Mouse (Mus musculus) adrenal gland, adult 2 months (tissue): ENCODE data around the gene 1700029P11Rik. TPM values are rescaled to one million over a fixed set of nuclear protein-coding genes. Genes with fewer than 3 reads are reported as not detected.

Source experiments
- DNase-seq: peaks from one replicate; pipeline ENCODE4 v3.0.0; 2021
- polyA plus RNA-seq: library from polyadenylated mRNA; depleted of rRNA; stranded (reverse); fragments of >200 nt; gene quantifications from 2 replicates; pipeline ENCODE4 v1.2.3, GENCODE M21; 2012; rRNA removed
- total RNA-seq, 2 experiments: library from RNA; stranded (reverse); gene quantifications; 2 replicates each; pipeline ENCODE4 v1.2.3; 2021

1700029P11Rik gene
- total and polyA plus RNA-seq, 3 experiments, result not detected

DNA sequence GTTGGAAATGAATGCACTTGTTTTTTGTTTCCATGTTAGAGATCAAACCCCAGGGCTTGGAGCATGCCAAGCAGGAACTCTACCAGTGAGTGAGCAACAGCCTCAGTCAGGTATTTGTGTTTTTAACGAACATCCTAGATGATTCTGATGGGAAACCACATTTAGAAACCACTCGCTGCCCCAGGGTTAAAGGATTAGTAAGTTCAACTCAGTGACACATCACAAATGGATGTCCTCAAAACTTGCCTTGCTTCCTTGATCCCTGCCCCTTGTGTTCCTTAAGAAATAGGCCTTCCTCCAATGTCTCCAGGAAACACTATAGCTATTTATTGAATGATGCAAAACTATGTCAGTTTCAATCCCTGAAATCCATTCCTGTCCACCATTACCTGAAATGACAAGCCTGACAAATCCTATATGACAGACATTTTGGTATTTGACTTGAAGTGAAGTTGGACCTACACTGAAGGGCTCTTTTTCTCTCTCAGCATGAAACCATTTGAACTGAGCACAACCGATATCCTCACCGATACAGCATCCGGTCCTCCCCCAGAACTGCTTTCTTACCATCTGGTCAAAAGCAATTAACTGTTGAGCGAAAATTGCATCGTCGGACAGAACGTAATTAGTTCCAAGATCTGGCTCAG is 34.5 kb downstream of the 1700029P11Rik start:
- DNase-seq, result no peak

DNA sequence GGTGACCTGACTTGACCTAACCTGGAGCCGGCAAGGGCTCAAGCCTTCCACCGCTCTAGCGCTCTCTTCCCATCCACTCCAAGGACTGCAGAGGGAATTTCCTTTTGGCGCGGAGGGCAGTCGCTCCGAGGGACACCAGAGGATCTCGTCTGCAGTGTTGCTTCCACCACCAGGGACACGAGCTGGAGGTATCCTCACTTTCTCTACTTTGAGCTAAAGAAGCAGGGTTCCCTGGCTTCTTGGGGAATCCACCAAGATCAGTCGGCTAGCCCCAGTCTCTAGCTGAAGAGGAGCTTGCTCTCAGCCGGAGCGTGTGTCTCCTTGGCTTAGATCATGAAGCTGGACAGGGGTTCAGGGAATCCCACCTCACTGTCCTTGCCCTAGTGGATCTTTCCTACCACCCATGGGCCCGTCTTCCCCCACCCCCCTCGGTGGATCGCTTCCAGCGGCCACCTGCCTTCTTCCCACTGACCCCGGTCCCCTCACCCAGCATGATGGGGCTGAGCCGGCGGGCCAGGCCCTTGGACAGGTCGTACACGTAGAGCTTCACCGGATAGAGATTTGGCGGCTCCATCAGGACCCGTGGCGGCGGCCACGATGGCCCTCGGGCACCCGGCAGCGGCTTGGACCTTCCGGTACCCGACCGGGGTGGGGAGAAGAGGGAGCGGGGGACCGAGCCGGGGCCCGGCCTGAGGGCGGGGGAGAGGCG is 35.2 kb downstream of the 1700029P11Rik start:
- peak; percentile 66 for DNase-seq

DNA sequence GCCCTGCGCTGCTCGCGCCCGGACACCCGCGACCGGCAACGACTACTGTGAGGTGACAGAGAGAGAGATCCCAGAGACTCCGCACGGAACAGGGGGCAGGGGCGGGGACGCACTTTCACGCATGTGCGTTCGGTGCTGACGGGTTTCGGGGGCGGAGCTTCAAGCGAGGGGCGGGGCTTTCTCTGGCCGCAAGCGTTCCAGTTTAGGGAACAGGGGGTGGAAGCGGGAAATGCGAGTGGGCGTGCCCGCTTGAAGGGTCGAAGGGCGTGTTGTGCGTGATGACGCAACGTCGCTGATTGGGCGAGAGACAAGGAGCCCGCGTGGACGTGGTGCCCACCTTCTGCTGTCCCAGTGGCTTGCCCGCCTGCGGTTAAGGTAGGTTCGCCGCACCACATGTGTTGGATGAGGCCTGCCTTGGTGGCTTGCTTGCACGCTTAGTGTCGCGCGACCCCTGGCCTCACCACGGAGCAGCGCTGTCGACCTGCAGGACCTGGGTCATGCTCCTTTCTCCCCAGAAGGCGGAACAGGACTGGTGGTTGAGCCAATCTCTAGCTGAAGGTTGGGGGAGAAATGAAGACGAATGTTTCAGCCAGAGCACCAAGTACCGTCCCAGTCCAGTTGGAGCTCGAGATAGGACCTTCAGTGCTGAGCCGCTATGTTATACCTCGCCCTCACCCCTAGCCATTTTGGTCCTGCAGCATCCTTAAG is 35.9 kb downstream of the 1700029P11Rik start:
- DNase-seq, result peak; percentile 100

- no peak for DNase-seq
Observed at GRCm38 (mm10) chr15:82016830-82017229, 36.5 kb downstream of the 1700029P11Rik start.

DNA sequence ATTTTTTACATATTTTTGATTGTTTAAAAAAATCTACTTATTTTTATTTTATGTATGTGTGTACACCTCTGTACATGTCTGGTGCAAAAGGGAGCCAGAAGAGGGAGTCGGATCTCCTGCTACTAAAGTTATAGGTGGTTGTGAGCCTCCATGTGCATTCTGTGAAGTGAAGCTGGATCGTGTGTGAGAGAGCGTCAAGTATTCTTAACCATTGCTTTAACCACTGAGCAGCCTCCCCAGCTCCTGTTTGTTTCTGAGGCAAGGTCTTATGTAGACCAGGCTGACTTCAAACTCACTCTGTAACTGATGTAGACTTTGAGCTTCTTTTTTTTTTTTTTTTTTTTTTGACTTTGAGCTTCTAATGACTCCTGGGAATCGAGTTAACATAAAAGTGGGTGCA is 37.1 kb downstream of the 1700029P11Rik start:
- no peak for DNase-seq

DNA sequence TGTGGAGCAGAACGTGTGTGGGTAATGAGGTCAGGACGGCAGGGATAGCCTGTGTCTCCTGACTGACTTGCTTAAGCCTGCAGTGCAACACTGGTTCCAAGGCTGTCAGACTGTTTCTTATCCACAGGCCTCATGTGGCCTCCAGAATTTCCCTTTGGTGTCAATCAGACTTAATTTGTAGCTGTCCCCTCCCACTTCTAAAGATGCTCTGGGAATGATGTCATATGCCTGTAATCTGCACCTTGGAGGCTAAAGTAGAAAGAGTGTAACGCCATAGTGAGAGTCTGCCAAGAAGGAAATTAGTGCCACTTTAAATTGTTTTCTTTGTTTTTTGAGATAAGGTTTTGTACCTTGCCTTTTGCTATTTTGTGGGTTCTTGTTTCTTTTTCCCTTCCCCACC is 38.9 kb downstream of the 1700029P11Rik start:
- DNase-seq, result peak; percentile 44

- DNase-seq, result peak; percentile 84
Observed at GRCm38 (mm10) chr15:82022535-82023088, 42.3 kb downstream of the 1700029P11Rik start.

GRCm38 (mm10) chr15:82023965-82024635 is 43.8 kb downstream of the 1700029P11Rik start:
- DNase-seq, result no peak

GRCm38 (mm10) chr15:82027276-82027675 is 46.9 kb downstream of the 1700029P11Rik start:
- DNase-seq, result no peak

- DNase-seq, result no peak
Observed at GRCm38 (mm10) chr15:82027726-82028125, 47.4 kb downstream of the 1700029P11Rik start.

Other genes with a start within 250 kb of the 1700029P11Rik start
- 10 to 100 TPM; 62.9 to 87.9 TPM for gene Zc3h7b, start 235.5 kb upstream of the 1700029P11Rik start, total RNA-seq
- 54.0 and 60.6 TPM in 2 replicates for gene Zc3h7b, start 235.5 kb upstream of the 1700029P11Rik start, polyA plus RNA-seq
- 10 to 100 TPM; 57.1 to 73.0 TPM for gene Rangap1, start 235.0 kb upstream of the 1700029P11Rik start, total RNA-seq
- gene Rangap1, start 235.0 kb upstream of the 1700029P11Rik start, polyA plus RNA-seq, result 20.8 and 24.9 TPM in 2 replicates
- gene Tef, start 178.1 kb upstream of the 1700029P11Rik start, total RNA-seq, result 100 to 1,000 TPM in 1 of 2 experiments, 10 to 100 TPM in 1; 35.0 to 100 TPM
- gene Tef, start 178.1 kb upstream of the 1700029P11Rik start, polyA plus RNA-seq, result 35.0 and 69.3 TPM in 2 replicates
- 100 to 1,000 TPM in 1 of 2 experiments, 10 to 100 TPM in 1; 96.0 to 102 TPM for gene Tob2, start 121.7 kb upstream of the 1700029P11Rik start, total RNA-seq
- 69.9 and 76.1 TPM in 2 replicates for gene Tob2, start 121.7 kb upstream of the 1700029P11Rik start, polyA plus RNA-seq
- gene Phf5a, start 108.6 kb upstream of the 1700029P11Rik start, total RNA-seq, result 10 to 100 TPM; 59.6 to 59.8 TPM
- 27.7 and 37.1 TPM in 2 replicates for gene Phf5a, start 108.6 kb upstream of the 1700029P11Rik start, polyA plus RNA-seq
- 1,000 to 10,000 TPM; 1,000 to 1,044 TPM for gene Aco2, start 108.2 kb upstream of the 1700029P11Rik start, total RNA-seq
- gene Aco2, start 108.2 kb upstream of the 1700029P11Rik start, polyA plus RNA-seq, result 391 and 396 TPM in 2 replicates
- 10 to 100 TPM; 15.6 to 34.4 TPM for gene Polr3h, start 54.3 kb upstream of the 1700029P11Rik start, total RNA-seq
- 16.7 and 17.5 TPM in 2 replicates for gene Polr3h, start 54.3 kb upstream of the 1700029P11Rik start, polyA plus RNA-seq
- gene Csdc2, start 43.8 kb upstream of the 1700029P11Rik start, total RNA-seq, result 10 to 100 TPM; 10.1 to 19.5 TPM
- gene Csdc2, start 43.8 kb upstream of the 1700029P11Rik start, polyA plus RNA-seq, result 33.6 and 50.1 TPM in 2 replicates
- 10 to 100 TPM; 70.6 to 74.8 TPM for gene Pmm1, start 19.6 kb upstream of the 1700029P11Rik start, total RNA-seq
- gene Pmm1, start 19.6 kb upstream of the 1700029P11Rik start, polyA plus RNA-seq, result 114 and 118 TPM in 2 replicates
- 10 to 100 TPM; 73.2 to 87.0 TPM for gene Xrcc6, start 7.3 kb downstream of the 1700029P11Rik start, total RNA-seq
- gene Xrcc6, start 7.3 kb downstream of the 1700029P11Rik start, polyA plus RNA-seq, result 23.8 and 27.6 TPM in 2 replicates
- 100 to 1,000 TPM in 1 of 2 experiments, 10 to 100 TPM in 1; 56.0 to 149 TPM for gene Desi1, start 53.3 kb downstream of the 1700029P11Rik start, total RNA-seq
- gene Desi1, start 53.3 kb downstream of the 1700029P11Rik start, polyA plus RNA-seq, result 100.0 and 101 TPM in 2 replicates
- gene Snu13, start 67.1 kb downstream of the 1700029P11Rik start, total RNA-seq, result 10 to 100 TPM; 84.9 to 91.7 TPM
- gene Snu13, start 67.1 kb downstream of the 1700029P11Rik start, polyA plus RNA-seq, result 61.5 and 68.6 TPM in 2 replicates
- not detected for gene 4930407I10Rik, start 78.6 kb downstream of the 1700029P11Rik start, total RNA-seq
- not detected in 2 replicates for gene 4930407I10Rik, start 78.6 kb downstream of the 1700029P11Rik start, polyA plus RNA-seq
- 1 to 10 TPM in 1 of 2 experiments, under 1 TPM in 1; 0.35 to 3.2 TPM for gene Mei1, start 89.5 kb downstream of the 1700029P11Rik start, total RNA-seq
- not detected in 2 replicates for gene Mei1, start 89.5 kb downstream of the 1700029P11Rik start, polyA plus RNA-seq
- gene Ccdc134, start 147.4 kb downstream of the 1700029P11Rik start, total RNA-seq, result 1 to 10 TPM; 6.2 to 8.5 TPM
- 20.7 and 26.5 TPM in 2 replicates for gene Ccdc134, start 147.4 kb downstream of the 1700029P11Rik start, polyA plus RNA-seq
- gene Srebf2, start 166.6 kb downstream of the 1700029P11Rik start, total RNA-seq, result 100 to 1,000 TPM in 1 of 2 experiments, 10 to 100 TPM in 1; 93.2 to 101 TPM
- gene Srebf2, start 166.6 kb downstream of the 1700029P11Rik start, polyA plus RNA-seq, result 232 and 261 TPM in 2 replicates
- under 1 TPM in 1 of 2 experiments, not detected in 1; 0.69 TPM for gene Shisa8, start 232.3 kb downstream of the 1700029P11Rik start, total RNA-seq
- gene Shisa8, start 232.3 kb downstream of the 1700029P11Rik start, polyA plus RNA-seq, result 1.3 and 2.5 TPM in 2 replicates
- gene Tnfrsf13c, start 243.8 kb downstream of the 1700029P11Rik start, total RNA-seq, result not detected
- 0.08 and 0.15 TPM in 2 replicates for gene Tnfrsf13c, start 243.8 kb downstream of the 1700029P11Rik start, polyA plus RNA-seq